Comparison of ENCODE assay signal across 9 mouse cellular contexts in the genomic region with DNA sequence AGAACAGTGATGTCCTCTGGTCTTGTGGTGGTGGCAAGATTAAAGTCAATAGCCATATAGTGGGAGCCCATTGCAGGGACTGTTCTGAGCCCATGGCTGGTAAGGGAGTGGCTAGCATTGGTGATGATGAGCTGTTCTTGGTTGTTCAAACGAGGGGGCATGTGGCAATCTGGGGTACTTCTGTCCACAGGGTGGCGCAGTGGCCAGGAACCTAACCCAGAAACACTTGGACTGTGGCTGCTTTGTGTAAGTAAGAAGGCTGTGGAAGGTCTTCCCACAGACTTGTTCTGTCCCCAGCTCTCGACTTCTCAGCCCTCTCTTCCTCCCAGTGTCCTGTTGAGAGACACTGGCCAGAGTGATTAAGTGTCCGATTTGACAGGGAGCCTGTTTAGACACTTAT. TPM values are rescaled to one million over a fixed set of nuclear protein-coding genes. Genes with fewer than 3 reads are reported as not detected.
DNase-seq lines count a peak whose midpoint lies in the region; ATAC-seq and TF ChIP-seq lines count a peak whose summit lies in the region.
"Had no signal": no experiment of that assay in that cellular context is flagged by ENCODE, and none has a peak within 500 bp of the region (broad histone marks: within the 10 kb centered on the region; RNA-seq: fewer than 3 reads in every experiment).

No protein-coding gene starts in this region.

- no peak overlapping the region for H3K27ac ChIP-seq in bone marrow macrophage, adult 2 months (ENCODE audit: insufficient read depth, low read depth, low read length)
- H3K27ac ChIP-seq in embryonic facial prominence, embryonic 14.5 days (replicated peaks; ENCODE audit: low read depth, low read length): no peak overlapping the region
- peak overlapping the region; percentile 69 for H3K27ac ChIP-seq in hindbrain, embryonic 15.5 days (replicated peaks)
- no peak overlapping the region for H3K27ac ChIP-seq in limb, embryonic 13.5 days
- H3K27ac ChIP-seq in neural tube, embryonic 13.5 days (replicated peaks): no peak overlapping the region; the same call in 1 of the 2 replicates

- H3K9me3 ChIP-seq in embryonic facial prominence, embryonic 14.5 days (ENCODE audit: control insufficient read depth, low read length): no peaks in the 10 kb centered on the region
- no peaks in the 10 kb centered on the region for H3K9me3 ChIP-seq in hindbrain, embryonic 15.5 days
- no peaks in the 10 kb centered on the region for H3K9me3 ChIP-seq in limb, embryonic 13.5 days
- H3K9me3 ChIP-seq in neural tube, embryonic 13.5 days: no peaks in the 10 kb centered on the region

- peak; percentile 43 for DNase-seq in ovary, postnatal 36 days (ENCODE audit: low spot score)
- no peak for DNase-seq in ovary, postnatal 10 days (ENCODE audit: low spot score)
- no peak for DNase-seq in embryonic facial prominence, embryonic 14.5 days (ENCODE audit: low spot score)
- no peak for DNase-seq in spleen, postnatal 36 days (ENCODE audit: low spot score in 2 of 2)

- no peak for TF ChIP-seq POLR2A in bone marrow macrophage, adult 2 months (IDR thresholded peaks at IDR 0.05; ENCODE audit: borderline replicate concordance, low read depth, low read length)

- no peak overlapping the region for H3K4me2 ChIP-seq in embryonic facial prominence, embryonic 14.5 days (ENCODE audit: low read depth, low read length)
- H3K4me2 ChIP-seq in hindbrain, embryonic 15.5 days: peak overlapping the region; percentile 39
- H3K4me2 ChIP-seq in limb, embryonic 13.5 days (replicated peaks): peak overlapping the region; percentile 43
- H3K4me2 ChIP-seq in neural tube, embryonic 13.5 days: peak overlapping the region; percentile 34

- ATAC-seq in embryonic facial prominence, embryonic 14.5 days (ENCODE audit: low read depth): peak; percentile 56; the same call in 1 of the 2 replicates
- ATAC-seq in hindbrain, embryonic 15.5 days (ENCODE audit: low FRiP score, low read depth): peak; percentile 62; the same call in 1 of the 2 replicates
- 0 out of 2 replicates have a peak, but pooled peaks have one; percentile 25 for ATAC-seq in limb, embryonic 13.5 days (ENCODE audit: low FRiP score, low read depth)
- ATAC-seq in neural tube, embryonic 13.5 days (ENCODE audit: low read depth): peak; percentile 72

- H3K4me3 ChIP-seq in bone marrow macrophage, adult 2 months (ENCODE audit: insufficient read depth, low read length): no peak overlapping the region
- 0 out of 2 replicates have a peak overlapping the region, but pooled peaks have one; percentile 13 for H3K4me3 ChIP-seq in embryonic facial prominence, embryonic 14.5 days (ENCODE audit: low read depth, low read length)
- no peak overlapping the region for H3K4me3 ChIP-seq in hindbrain, embryonic 15.5 days
- H3K4me3 ChIP-seq in limb, embryonic 13.5 days: no peak overlapping the region
- no peak overlapping the region for H3K4me3 ChIP-seq in neural tube, embryonic 13.5 days
- H3K4me3 ChIP-seq: erythroblast, embryonic 14.5 days had no signal

- peaks cover 7% of the 10 kb centered on the region for H3K4me1 ChIP-seq in bone marrow macrophage, adult 2 months (ENCODE audit: control insufficient read depth, insufficient read depth, low read length)
- H3K4me1 ChIP-seq in embryonic facial prominence, embryonic 14.5 days (ENCODE audit: control insufficient read depth, insufficient read depth, low read length): peaks cover 11% of the 10 kb centered on the region; the same call in 1 of the 2 replicates
- peaks cover 12% of the 10 kb centered on the region for H3K4me1 ChIP-seq in hindbrain, embryonic 15.5 days (replicated peaks)
- peaks cover 35% of the 10 kb centered on the region for H3K4me1 ChIP-seq in limb, embryonic 13.5 days
- peaks cover 11% of the 10 kb centered on the region for H3K4me1 ChIP-seq in neural tube, embryonic 13.5 days (replicated peaks)

- H3K27me3 ChIP-seq in embryonic facial prominence, embryonic 14.5 days (replicated peaks; ENCODE audit: control insufficient read depth, insufficient read depth, low read length): 0 out of 2 replicates have a peak, but pooled peaks cover 3% of the 10 kb centered on the region
- peaks cover 3% of the 10 kb centered on the region; the same call in 1 of the 2 replicates for H3K27me3 ChIP-seq in hindbrain, embryonic 15.5 days
- peaks cover 21% of the 10 kb centered on the region; the same call in 1 of the 2 replicates for H3K27me3 ChIP-seq in limb, embryonic 13.5 days
- H3K27me3 ChIP-seq in neural tube, embryonic 13.5 days: peaks cover 28% of the 10 kb centered on the region; the same call in 1 of the 2 replicates

- WGBS in embryonic facial prominence, embryonic 14.5 days: 22% methylated on average over 4 of the region's 4 CpGs
- 18% methylated on average over 4 of the region's 4 CpGs for WGBS in hindbrain, embryonic 15.5 days
- 25% methylated on average over 4 of the region's 4 CpGs for WGBS in limb, embryonic 13.5 days
- 28% methylated on average over 4 of the region's 4 CpGs for WGBS in neural tube, embryonic 13.5 days

- H3K36me3 ChIP-seq in embryonic facial prominence, embryonic 14.5 days (ENCODE audit: control insufficient read depth, insufficient read depth, low read length): no peaks in the 10 kb centered on the region
- no peaks in the 10 kb centered on the region for H3K36me3 ChIP-seq in hindbrain, embryonic 15.5 days
- H3K36me3 ChIP-seq in limb, embryonic 13.5 days: no peaks in the 10 kb centered on the region
- H3K36me3 ChIP-seq in neural tube, embryonic 13.5 days: no peaks in the 10 kb centered on the region

- TF ChIP-seq CTCF in bone marrow macrophage, adult 2 months (IDR thresholded peaks at IDR 0.05; ENCODE audit: low read depth, low read length): peak; percentile 39; the same call in 1 of the 2 replicates

- no peak overlapping the region for H3K9ac ChIP-seq in embryonic facial prominence, embryonic 14.5 days (ENCODE audit: low read depth, low read length)
- no peak overlapping the region for H3K9ac ChIP-seq in hindbrain, embryonic 15.5 days
- no peak overlapping the region for H3K9ac ChIP-seq in limb, embryonic 13.5 days
- 0 out of 2 replicates have a peak overlapping the region, but pooled peaks have one; percentile 49 for H3K9ac ChIP-seq in neural tube, embryonic 13.5 days

RNA-seq across cellular contexts. Expression of a gene that starts 9.0 kb away (rescaled TPM):
- polyA plus RNA-seq in bone marrow macrophage, adult 2 months (2012; ENCODE audit: insufficient read depth, insufficient read length, missing spikeins): not detected in 2 replicates
- 3.7 and 4.6 TPM in 2 replicates for polyA plus RNA-seq in embryonic facial prominence, embryonic 14.5 days (2014; fragmentation: Nextera tagmentation; extraction: Ambion mirVana)
- polyA plus RNA-seq in hindbrain, embryonic 15.5 days (2015; fragmentation: Nextera tagmentation; extraction: Ambion mirVana): 9.1 and 9.6 TPM in 2 replicates
- 3.5 and 3.6 TPM in 2 replicates for polyA plus RNA-seq in limb, embryonic 13.5 days (2015; fragmentation: Nextera tagmentation; extraction: Ambion mirVana)
- polyA plus RNA-seq in neural tube, embryonic 13.5 days (2015; fragmentation: Nextera tagmentation; extraction: Ambion mirVana): 4.8 and 5.5 TPM in 2 replicates

RNA-seq across cellular contexts. Expression of a gene that starts 56.6 kb away (rescaled TPM):
- 25.9 and 26.8 TPM in 2 replicates for polyA plus RNA-seq in bone marrow macrophage, adult 2 months (2012; ENCODE audit: insufficient read depth, insufficient read length, missing spikeins)
- polyA plus RNA-seq in embryonic facial prominence, embryonic 14.5 days (2014; fragmentation: Nextera tagmentation; extraction: Ambion mirVana): 45.7 and 48.6 TPM in 2 replicates
- polyA plus RNA-seq in hindbrain, embryonic 15.5 days (2015; fragmentation: Nextera tagmentation; extraction: Ambion mirVana): 127 and 130 TPM in 2 replicates
- 59.9 and 60.4 TPM in 2 replicates for polyA plus RNA-seq in limb, embryonic 13.5 days (2015; fragmentation: Nextera tagmentation; extraction: Ambion mirVana)
- 104 and 106 TPM in 2 replicates for polyA plus RNA-seq in neural tube, embryonic 13.5 days (2015; fragmentation: Nextera tagmentation; extraction: Ambion mirVana)
